Mouse (Mus musculus) E14TG2a.4 (cell line): ENCODE measurements around the gene Atp6v1f.
A peak's percentile ranks its signal among the peaks of the same experiment; 100 is the strongest.

ENCODE experiments used
- H3K27me3 ChIP-seq: 2 replicates; pipeline ENCODE4 v1.6.1; 2014; ENCODE audit warnings: low read length, control low read depth; ENCODE audit not compliant: insufficient read depth
- H3K36me3 ChIP-seq: 2 replicates; pipeline ENCODE4 v1.6.1; 2014; ENCODE audit warnings: low read length, control low read depth; ENCODE audit not compliant: insufficient read depth
- H3K4me1 ChIP-seq: replicated peaks from 2 replicates; pipeline ENCODE4 v1.6.1; 2014; ENCODE audit warnings: low read depth, low read length, control low read depth
- H3K4me3 ChIP-seq: replicated peaks from 2 replicates; pipeline ENCODE4 v1.5.1; 2014; ENCODE audit warnings: mild to moderate bottlenecking, low read length
- H3K9me3 ChIP-seq: 2 replicates; pipeline ENCODE4 v1.6.1; 2014; ENCODE audit warnings: low read length, control low read depth
- CTCF ChIP-seq: conservative IDR thresholded peaks from 2 replicates; pipeline ENCODE4 v1.5.1; 2014; ENCODE audit warnings: low read length
- NANOG ChIP-seq: IDR thresholded peaks from 2 replicates; pipeline ENCODE4 v1.6.1; 2014; ENCODE audit warnings: borderline replicate concordance, low read length, mixed read lengths
- POU5F1 ChIP-seq: IDR thresholded peaks from 2 replicates; pipeline ENCODE4 v1.6.1; 2014; ENCODE audit warnings: low read length, borderline replicate concordance

Atp6v1f gene

DNA sequence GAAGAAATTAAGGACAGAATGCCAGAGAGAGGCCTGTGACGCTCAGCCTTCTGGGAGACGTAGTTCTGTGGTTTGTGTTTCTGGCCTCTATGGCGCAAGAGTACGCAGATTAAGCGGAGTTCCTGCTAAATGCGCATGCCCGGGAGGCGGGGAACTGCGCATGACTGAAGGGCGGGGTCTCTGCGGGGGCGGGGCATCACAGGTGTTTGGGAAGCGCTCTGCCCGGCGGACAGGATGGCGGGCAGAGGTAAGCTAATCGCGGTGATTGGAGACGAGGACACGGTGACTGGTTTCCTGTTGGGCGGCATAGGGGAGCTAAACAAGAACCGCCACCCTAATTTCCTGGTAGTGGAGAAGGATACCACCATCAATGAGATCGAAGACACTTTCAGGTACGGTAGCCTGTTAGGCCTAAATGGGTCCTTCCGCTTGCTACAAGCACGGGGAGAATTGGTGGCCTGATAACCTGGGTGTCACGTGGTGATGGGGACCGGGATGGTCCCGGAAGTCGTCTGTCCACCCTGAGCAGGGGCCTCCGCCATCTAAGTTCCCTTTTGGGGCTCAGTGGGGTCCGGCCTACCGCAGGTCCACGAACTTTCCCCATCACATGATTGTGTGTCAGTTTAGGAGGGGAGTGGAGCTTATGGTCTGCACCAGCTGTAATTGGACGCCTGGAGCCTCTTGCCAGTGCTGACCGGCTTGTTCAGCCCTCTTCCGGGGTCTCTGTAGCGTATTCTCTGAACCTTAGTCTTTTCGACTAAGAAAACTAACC, at the start of gene Atp6v1f:
Atp6v1f (plus strand) TSS at position 136 of the 772 bp plus-strand sequence.
- H3K27me3 ChIP-seq = no peaks in the 10 kb centered on the region; the same call in 1 of the 2 replicates
- H3K36me3 ChIP-seq = peaks cover 34% of the 10 kb centered on the region
- TF ChIP-seq POU5F1 (no peak), CTCF (no peak), NANOG (no peak)
- H3K4me1 ChIP-seq = peaks cover 31% of the 10 kb centered on the region
- no peaks in the 10 kb centered on the region for H3K9me3 ChIP-seq
- H3K4me3 ChIP-seq = peak within 1 kb of the TSS; percentile 89

- H3K9me3 ChIP-seq = no peaks in the 10 kb centered on the region
- no peak overlapping the region for H3K4me3 ChIP-seq
- peaks cover 3% of the 10 kb centered on the region; the same call in 1 of the 2 replicates for H3K4me1 ChIP-seq
- peaks cover 46% of the 10 kb centered on the region for H3K36me3 ChIP-seq
- 0 out of 2 replicates have a peak, but pooled peaks cover 6% of the 10 kb centered on the region for H3K27me3 ChIP-seq
- TF ChIP-seq POU5F1 = no peak
Observed at GRCm38 (mm10) chr6:29420596-29420995, 46.9 kb upstream of the Atp6v1f start.

DNA sequence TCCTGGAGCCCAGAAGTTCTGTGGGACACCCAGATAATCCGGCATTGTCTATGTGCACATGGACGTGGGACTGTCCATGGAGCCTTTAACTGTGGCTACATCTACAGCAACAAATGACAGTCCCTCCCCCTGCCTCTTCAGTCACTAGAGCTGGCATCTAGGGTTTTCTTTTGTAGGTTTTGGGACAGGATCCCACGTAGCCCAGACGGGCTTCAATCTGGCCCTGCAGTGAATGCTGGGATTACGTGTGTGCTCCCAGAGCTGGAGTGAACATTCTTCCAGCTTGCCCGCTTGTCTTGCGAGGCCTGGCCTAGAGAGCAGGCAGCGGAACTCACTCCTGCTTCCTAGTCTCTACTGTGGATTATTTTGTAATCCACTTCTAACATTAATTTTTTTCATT, 42.4 kb upstream of the Atp6v1f start:
- no peak for TF ChIP-seq POU5F1
- TF ChIP-seq CTCF = no peak
- TF ChIP-seq NANOG = no peak
- peaks cover 11% of the 10 kb centered on the region; the same call in 1 of the 2 replicates for H3K36me3 ChIP-seq
- H3K9me3 ChIP-seq = no peaks in the 10 kb centered on the region
- peaks cover 8% of the 10 kb centered on the region for H3K4me1 ChIP-seq
- no peak overlapping the region for H3K4me3 ChIP-seq
- peaks cover 9% of the 10 kb centered on the region; the same call in 1 of the 2 replicates for H3K27me3 ChIP-seq

GRCm38 (mm10) chr6:29426331-29426730, 41.2 kb upstream of the Atp6v1f start:
- Histone ChIP-seq H3K9me3 (no peaks in the 10 kb centered on the region), H3K4me3 (no peak overlapping the region), H3K36me3 (peaks cover 6% of the 10 kb centered on the region; the same call in 1 of the 2 replicates), H3K4me1 (peaks cover 17% of the 10 kb centered on the region), H3K27me3 (peaks cover 19% of the 10 kb centered on the region)
- TF ChIP-seq CTCF = no peak

- TF ChIP-seq POU5F1 = no peak
- no peak for TF ChIP-seq NANOG
- no peak for TF ChIP-seq CTCF
- Histone ChIP-seq H3K4me1 (peaks cover 20% of the 10 kb centered on the region), H3K4me3 (no peak overlapping the region)
Observed at GRCm38 (mm10) chr6:29428171-29428570, 39.3 kb upstream of the Atp6v1f start.

GRCm38 (mm10) chr6:29430681-29431420, 36.7 kb upstream of the Atp6v1f start:
- peaks cover 47% of the 10 kb centered on the region for H3K4me1 ChIP-seq
- H3K4me3 ChIP-seq = no peak overlapping the region
- peaks cover 46% of the 10 kb centered on the region for H3K27me3 ChIP-seq
- H3K9me3 ChIP-seq = no peaks in the 10 kb centered on the region
- no peak for TF ChIP-seq NANOG
- no peak for TF ChIP-seq CTCF
- TF ChIP-seq POU5F1 = no peak
- H3K36me3 ChIP-seq = no peaks in the 10 kb centered on the region

More at GRCm38 (mm10) chr6:29428171-29428570, 39.3 kb upstream of the Atp6v1f start:
- Histone ChIP-seq H3K36me3 (no peaks in the 10 kb centered on the region), H3K9me3 (no peaks in the 10 kb centered on the region), H3K27me3 (peaks cover 32% of the 10 kb centered on the region)

GRCm38 (mm10) chr6:29431473-29431872, 36.0 kb upstream of the Atp6v1f start:
- H3K27me3 ChIP-seq = peaks cover 46% of the 10 kb centered on the region
- H3K4me1 ChIP-seq = peaks cover 47% of the 10 kb centered on the region
- H3K36me3 ChIP-seq = no peaks in the 10 kb centered on the region
- no peak for TF ChIP-seq POU5F1
- TF ChIP-seq NANOG = no peak
- TF ChIP-seq CTCF = no peak
- H3K9me3 ChIP-seq = no peaks in the 10 kb centered on the region
- no peak overlapping the region for H3K4me3 ChIP-seq

DNA sequence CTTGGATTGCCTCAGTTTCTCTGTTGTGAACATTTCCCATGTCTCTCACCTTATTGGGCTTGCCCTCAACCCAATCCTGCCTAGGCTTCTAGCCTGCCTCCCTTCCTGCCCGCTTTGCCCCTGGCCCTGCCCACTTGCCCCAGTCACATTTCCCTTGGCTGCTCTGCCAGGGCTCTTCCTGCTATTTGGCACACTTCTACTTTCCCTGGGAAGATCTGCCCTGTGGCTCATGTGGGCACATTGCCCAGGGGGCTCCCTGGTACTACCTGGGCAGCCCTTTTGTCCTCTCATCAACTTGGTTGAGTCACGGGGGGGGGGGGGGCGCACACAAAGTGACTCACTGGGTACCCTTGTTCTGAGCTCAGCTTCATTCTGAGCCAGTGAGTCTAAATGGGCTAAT, 35.4 kb upstream of the Atp6v1f start:
- H3K9me3 ChIP-seq = no peaks in the 10 kb centered on the region
- TF ChIP-seq CTCF (no peak), POU5F1 (no peak), NANOG (no peak)

GRCm38 (mm10) chr6:29432676-29433037, 34.9 kb upstream of the Atp6v1f start:
- no peaks in the 10 kb centered on the region for H3K9me3 ChIP-seq
- H3K27me3 ChIP-seq = peaks cover 46% of the 10 kb centered on the region
- peaks cover 54% of the 10 kb centered on the region for H3K4me1 ChIP-seq
- H3K36me3 ChIP-seq = no peaks in the 10 kb centered on the region
- peak overlapping the region; percentile 73 for H3K4me3 ChIP-seq
- no peak for TF ChIP-seq POU5F1
- no peak for TF ChIP-seq NANOG
- TF ChIP-seq CTCF = no peak

More for the DNA sequence above, 35.4 kb upstream of the Atp6v1f start:
- Histone ChIP-seq H3K4me1 (peaks cover 51% of the 10 kb centered on the region), H3K27me3 (peaks cover 46% of the 10 kb centered on the region), H3K36me3 (no peaks in the 10 kb centered on the region), H3K4me3 (no peak overlapping the region)
